Mouse (Mus musculus) testis, postnatal 14 days (tissue): ENCODE measurements around the gene Vsig2.

Source experiments
- DNase-seq: peaks from one replicate; pipeline ENCODE4 v3.0.0; 2021; ENCODE audit warnings: low spot score

The Vsig2 gene

DNA sequence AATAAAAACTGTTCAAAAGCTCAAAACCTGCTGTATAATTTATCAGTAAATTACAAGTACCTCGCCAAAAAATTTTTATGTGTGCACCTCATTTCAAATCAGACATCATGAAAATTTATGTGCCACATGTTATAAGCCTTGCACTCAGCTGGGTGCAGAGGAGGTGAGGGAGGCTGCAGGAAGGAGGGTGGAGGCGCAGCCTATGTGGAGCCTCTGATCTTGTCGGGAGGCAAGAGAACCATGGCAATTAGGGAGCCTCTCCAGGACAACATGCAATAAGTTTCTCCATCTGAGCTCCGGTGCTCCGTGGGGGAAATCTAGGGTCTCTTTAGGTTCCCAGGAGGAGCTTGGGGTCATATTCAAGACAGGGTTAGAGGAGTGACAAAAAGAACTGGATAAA, 28.4 kb downstream of the Vsig2 start:
- no peak for DNase-seq

- DNase-seq, result no peak
Measured at GRCm38 (mm10) chr9:37567892-37568604, 29.0 kb downstream of the Vsig2 start.

GRCm38 (mm10) chr9:37568605-37569214, 29.7 kb downstream of the Vsig2 start:
- no peak for DNase-seq

DNA sequence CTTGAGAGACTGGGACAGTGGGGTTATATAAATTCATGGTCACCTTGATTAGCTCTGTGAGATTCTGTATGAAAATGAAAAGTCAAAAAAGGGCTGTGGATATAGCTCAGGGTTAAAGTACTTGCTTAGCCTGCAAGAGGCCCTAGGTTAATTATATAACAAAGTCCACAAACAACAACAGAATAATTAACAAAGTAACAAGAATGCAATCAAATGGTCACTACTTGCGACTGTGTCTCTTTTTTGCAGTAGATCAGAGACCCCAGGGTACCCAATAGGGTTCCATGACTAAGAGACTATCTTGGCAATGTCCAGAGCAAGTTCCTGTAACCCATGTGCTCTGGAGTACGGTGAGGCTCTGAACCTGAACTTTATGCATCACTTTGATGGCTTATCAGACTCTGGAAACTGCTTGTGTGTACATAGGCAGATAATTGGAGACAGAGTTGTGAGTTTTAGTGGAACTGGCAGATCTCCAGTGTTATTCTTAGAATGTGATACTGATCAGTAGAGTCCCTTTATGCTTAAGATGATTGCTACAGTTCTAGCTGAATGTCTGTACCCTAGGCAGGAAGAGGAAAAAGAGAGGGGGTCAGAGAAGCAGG, 30.3 kb downstream of the Vsig2 start:
- no peak for DNase-seq

- no peak for DNase-seq
Measured at GRCm38 (mm10) chr9:37572204-37572876, 33.3 kb downstream of the Vsig2 start.

- DNase-seq, result no peak
Measured at GRCm38 (mm10) chr9:37576436-37576930, 37.4 kb downstream of the Vsig2 start.

DNA sequence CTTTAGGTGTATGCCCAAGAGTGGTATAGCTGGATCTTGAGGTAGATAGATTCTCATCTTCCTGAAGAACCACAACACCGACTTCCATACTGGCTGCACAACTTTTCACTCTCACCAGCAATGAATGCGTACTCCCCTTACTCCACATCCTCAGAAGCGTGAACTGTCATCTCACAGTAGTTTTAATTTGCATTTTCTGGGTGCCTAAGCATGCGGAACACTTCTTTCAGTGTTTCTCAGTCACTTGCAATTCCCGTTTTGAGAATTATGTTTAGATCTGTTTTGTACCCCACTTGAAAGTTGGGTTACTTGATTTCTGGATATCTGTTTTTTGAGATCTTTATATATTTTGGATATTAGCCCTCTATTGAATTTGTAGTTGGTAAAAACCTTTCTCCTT, 44.5 kb downstream of the Vsig2 start:
- DNase-seq, result no peak

DNA sequence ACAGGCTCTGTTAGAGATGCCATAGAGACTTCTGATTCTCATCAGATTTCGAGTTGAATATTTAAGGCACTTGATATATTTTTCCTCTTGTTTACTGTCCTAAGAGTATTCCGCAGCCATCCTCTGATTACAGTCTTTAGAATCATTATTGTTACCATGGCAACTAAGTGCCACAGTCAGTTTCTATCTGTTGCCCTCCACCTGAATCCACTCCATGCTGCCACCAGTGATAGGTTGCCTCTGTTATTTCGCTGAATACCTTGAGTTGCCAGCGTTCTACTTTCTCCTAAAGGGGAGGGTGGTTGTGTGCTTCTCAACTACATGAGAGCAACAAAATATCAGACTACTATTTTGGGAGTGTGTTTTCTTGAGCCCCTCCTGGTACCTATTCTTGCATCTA, 47.7 kb downstream of the Vsig2 start:
- no peak for DNase-seq

DNA sequence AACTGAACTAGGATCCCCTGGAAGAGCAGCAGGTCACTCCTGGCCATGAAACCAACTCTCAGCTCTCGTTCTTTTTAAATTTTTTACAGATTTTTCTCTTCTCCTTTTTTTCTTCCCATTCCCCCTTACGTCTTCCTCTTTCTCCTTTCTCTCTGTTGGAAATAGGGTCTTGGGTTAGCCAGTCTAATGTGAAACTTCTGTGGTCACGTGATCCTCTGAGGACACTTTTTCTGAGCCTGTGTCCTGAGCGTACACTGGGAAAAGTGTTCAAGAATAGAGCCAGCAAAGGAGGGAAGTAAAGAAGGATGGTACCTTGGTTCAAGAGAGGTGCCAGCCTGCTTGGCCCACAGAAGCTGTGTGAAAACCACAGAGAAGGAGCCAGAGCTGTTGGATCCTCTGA, 51.3 kb downstream of the Vsig2 start:
- no peak for DNase-seq

- DNase-seq, result no peak
Measured at GRCm38 (mm10) chr9:37592025-37592424, 53.0 kb downstream of the Vsig2 start.

GRCm38 (mm10) chr9:37592633-37593032, 53.6 kb downstream of the Vsig2 start:
- DNase-seq, result no peak

GRCm38 (mm10) chr9:37593690-37594089, 54.6 kb downstream of the Vsig2 start:
- no peak for DNase-seq
